Mouse (Mus musculus): ENCODE results near the gene Cdkl5.

GRCm38 (mm10) chrX:160958593-160959131, 35.8 kb downstream of the Cdkl5 start:
- TF ChIP-seq ZNF384 (IDR thresholded peaks at IDR 0.05; ENCODE audit: low read depth, low read length) (no peak), ZC3H11A (IDR thresholded peaks at IDR 0.05; ENCODE audit: borderline replicate concordance, low read depth, low read length) (no peak), MAFK (IDR thresholded peaks at IDR 0.05; ENCODE audit: insufficient read depth, low read depth, low read length) (no peak), HCFC1 (IDR thresholded peaks at IDR 0.05; ENCODE audit: borderline replicate concordance, insufficient read depth, low read length) (no peak)
